Mouse (Mus musculus): ENCODE data around the gene Psmb11. TPM values are rescaled to one million over a fixed set of nuclear protein-coding genes. Genes with fewer than 3 reads are reported as not detected.
A peak's percentile ranks its signal among the peaks of the same experiment; 100 is the strongest.

Psmb11 gene
- total and polyA plus RNA-seq, 2 experiments from 2014 or later = not detected

GRCm38 (mm10) chr14:54617152-54617896 lies 3.9 kb upstream of the Psmb11 start:
- peak overlapping the region; percentile 70 for H3K4me2 ChIP-seq (ENCODE audit: low read depth, low read length, poor library complexity, severe bottlenecking)
- peak overlapping the region; percentile 76 for H3K4me3 ChIP-seq (ENCODE audit: low read depth, low read length)
- 0 out of 2 replicates have a peak, but pooled peaks cover 3% of the 10 kb centered on the region for H3K4me1 ChIP-seq (ENCODE audit: insufficient read depth, low read length)
- peak; percentile 46 for TF ChIP-seq CTCF (IDR thresholded peaks at IDR 0.05)
- ATAC-seq (ENCODE audit: low FRiP score) (peak; percentile 45), DNase-seq (ENCODE audit: low spot score) (no peak)
- no peaks in the 10 kb centered on the region for H3K9me3 ChIP-seq (ENCODE audit: low read length)
- no peaks in the 10 kb centered on the region for H3K27me3 ChIP-seq (ENCODE audit: insufficient read depth, low read length)
- H3K27ac ChIP-seq (ENCODE audit: low read depth, low read length) = peak overlapping the region; percentile 82
- H3K36me3 ChIP-seq (ENCODE audit: insufficient read depth, low read length) = peaks cover 11% of the 10 kb centered on the region
- peak overlapping the region; percentile 87 for H3K9ac ChIP-seq (replicated peaks; ENCODE audit: low read length, poor library complexity, severe bottlenecking)
- 2% methylated on average over 36 of the region's 38 CpGs for WGBS

GRCm38 (mm10) chr14:54617897-54618365 lies 3.3 kb upstream of the Psmb11 start, which contains the start of gene Psmb5:
Psmb5 (minus strand) TSS chr14:54618022.
- H3K4me3 ChIP-seq (ENCODE audit: low read depth, low read length) = peak within 1 kb of the TSS; percentile 76
- 0 out of 2 replicates have a peak, but pooled peaks cover 3% of the 10 kb centered on the region for H3K4me1 ChIP-seq (ENCODE audit: insufficient read depth, low read length)
- peak within 1 kb of the TSS; percentile 87 for H3K9ac ChIP-seq (replicated peaks; ENCODE audit: low read length, poor library complexity, severe bottlenecking)
- TF ChIP-seq CTCF (IDR thresholded peaks at IDR 0.05) = no peak
- no peaks in the 10 kb centered on the region for H3K27me3 ChIP-seq (ENCODE audit: insufficient read depth, low read length)
- DNase-seq (ENCODE audit: low spot score) = peak; percentile 96
- no peaks in the 10 kb centered on the region for H3K9me3 ChIP-seq (ENCODE audit: low read length)
- H3K4me2 ChIP-seq (ENCODE audit: low read depth, low read length, poor library complexity, severe bottlenecking) = peak within 1 kb of the TSS; percentile 70
- H3K36me3 ChIP-seq (ENCODE audit: insufficient read depth, low read length) = peaks cover 6% of the 10 kb centered on the region
- under 1% methylated on average over 25 of the region's 25 CpGs for WGBS
- peak within 1 kb of the TSS; percentile 82 for H3K27ac ChIP-seq (ENCODE audit: low read depth, low read length)
- ATAC-seq (ENCODE audit: low FRiP score) = peak; percentile 91

GRCm38 (mm10) chr14:54623334-54623733 lies 2.1 kb downstream of the Psmb11 start:
- 85% methylated on average over 6 of the region's 6 CpGs for WGBS
- TF ChIP-seq CTCF (IDR thresholded peaks at IDR 0.05) = no peak
- H3K4me2 ChIP-seq (ENCODE audit: low read depth, low read length, poor library complexity, severe bottlenecking) = no peak overlapping the region
- H3K9me3 ChIP-seq (ENCODE audit: low read length) = no peaks in the 10 kb centered on the region
- no peak overlapping the region for H3K27ac ChIP-seq (ENCODE audit: low read depth, low read length)
- DNase-seq (ENCODE audit: low spot score) (no peak), ATAC-seq (ENCODE audit: low FRiP score) (no peak)
- H3K4me1 ChIP-seq (ENCODE audit: insufficient read depth, low read length) = no peaks in the 10 kb centered on the region
- no peaks in the 10 kb centered on the region for H3K36me3 ChIP-seq (ENCODE audit: insufficient read depth, low read length)
- H3K4me3 ChIP-seq (ENCODE audit: low read depth, low read length) = no peak overlapping the region
- H3K9ac ChIP-seq (replicated peaks; ENCODE audit: low read length, poor library complexity, severe bottlenecking) = no peak overlapping the region
- H3K27me3 ChIP-seq (ENCODE audit: insufficient read depth, low read length) = no peaks in the 10 kb centered on the region

- Histone ChIP-seq H3K4me2 (ENCODE audit: low read depth, low read length, poor library complexity, severe bottlenecking) (no peak overlapping the region), H3K4me3 (ENCODE audit: low read depth, low read length) (no peak overlapping the region), H3K9ac (replicated peaks; ENCODE audit: low read length, poor library complexity, severe bottlenecking) (no peak overlapping the region), H3K27ac (ENCODE audit: low read depth, low read length) (no peak overlapping the region), H3K36me3 (ENCODE audit: insufficient read depth, low read length) (no peaks in the 10 kb centered on the region), H3K4me1 (ENCODE audit: insufficient read depth, low read length) (no peaks in the 10 kb centered on the region), H3K27me3 (ENCODE audit: insufficient read depth, low read length) (no peaks in the 10 kb centered on the region), H3K9me3 (ENCODE audit: low read length) (no peaks in the 10 kb centered on the region)
- 71% methylated on average over 10 of the region's 10 CpGs for WGBS
- DNase-seq (ENCODE audit: low spot score) = no peak
- no peak for TF ChIP-seq CTCF (IDR thresholded peaks at IDR 0.05)
- no peak for ATAC-seq (ENCODE audit: low FRiP score)
Measured at GRCm38 (mm10) chr14:54624976-54625375, 3.7 kb downstream of the Psmb11 start.

- Histone ChIP-seq H3K36me3 (ENCODE audit: insufficient read depth, low read length) (peaks cover 27% of the 10 kb centered on the region), H3K4me2 (ENCODE audit: low read depth, low read length, poor library complexity, severe bottlenecking) (no peak overlapping the region), H3K9ac (replicated peaks; ENCODE audit: low read length, poor library complexity, severe bottlenecking) (no peak overlapping the region), H3K27me3 (ENCODE audit: insufficient read depth, low read length) (no peaks in the 10 kb centered on the region), H3K4me1 (ENCODE audit: insufficient read depth, low read length) (no peaks in the 10 kb centered on the region), H3K4me3 (ENCODE audit: low read depth, low read length) (no peak overlapping the region), H3K27ac (ENCODE audit: low read depth, low read length) (no peak overlapping the region), H3K9me3 (ENCODE audit: low read length) (no peaks in the 10 kb centered on the region)
- 84% methylated on average over 5 of the region's 5 CpGs for WGBS
- DNase-seq (ENCODE audit: low spot score) (no peak), ATAC-seq (ENCODE audit: low FRiP score) (no peak)
- no peak for TF ChIP-seq CTCF (IDR thresholded peaks at IDR 0.05)
Measured at GRCm38 (mm10) chr14:54628103-54628502, 6.9 kb downstream of the Psmb11 start.

- WGBS = 92% methylated on average over 2 of the region's 2 CpGs
- H3K9me3 ChIP-seq (ENCODE audit: low read length) = no peaks in the 10 kb centered on the region
- no peak overlapping the region for H3K4me2 ChIP-seq (ENCODE audit: low read depth, low read length, poor library complexity, severe bottlenecking)
- H3K36me3 ChIP-seq (ENCODE audit: insufficient read depth, low read length) = peaks cover 32% of the 10 kb centered on the region
- H3K4me3 ChIP-seq (ENCODE audit: low read depth, low read length) = no peak overlapping the region
- H3K9ac ChIP-seq (replicated peaks; ENCODE audit: low read length, poor library complexity, severe bottlenecking) = no peak overlapping the region
- no peak overlapping the region for H3K27ac ChIP-seq (ENCODE audit: low read depth, low read length)
- H3K4me1 ChIP-seq (ENCODE audit: insufficient read depth, low read length) = no peaks in the 10 kb centered on the region
- H3K27me3 ChIP-seq (ENCODE audit: insufficient read depth, low read length) = no peaks in the 10 kb centered on the region
- TF ChIP-seq CTCF (IDR thresholded peaks at IDR 0.05) = no peak
- DNase-seq (ENCODE audit: low spot score) (no peak), ATAC-seq (ENCODE audit: low FRiP score) (no peak)
Measured at GRCm38 (mm10) chr14:54629797-54630196, 8.6 kb downstream of the Psmb11 start.

All from midbrain, postnatal 0 days (tissue).